Mouse (Mus musculus) ZHBTc4 (cell line): ENCODE data around the gene Mtg2.

Experiments
- DNase-seq: peaks from one replicate; pipeline ENCODE4 v3.0.0-alpha.2; 2011; ENCODE audit warnings: low read depth, low spot score

Gene Mtg2

GRCm38 (mm10) chr2:180070481-180071453 lies at the start of gene Mtg2:
Gene Mtg2, plus strand, starts transcription at chr2:180070588.
- peak; percentile 96 for DNase-seq

GRCm38 (mm10) chr2:180020919-180021318 lies 49.5 kb upstream of the Mtg2 start:
- no peak for DNase-seq

GRCm38 (mm10) chr2:180022751-180023150 lies 47.6 kb upstream of the Mtg2 start:
- no peak for DNase-seq

GRCm38 (mm10) chr2:180024401-180025098 lies 45.8 kb upstream of the Mtg2 start, which contains the start of gene Lsm14b:
Gene Lsm14b, plus strand, starts transcription at chr2:180024987.
- peak; percentile 100 for DNase-seq

GRCm38 (mm10) chr2:180025135-180025860 lies 45.1 kb upstream of the Mtg2 start:
- peak; percentile 49 for DNase-seq

GRCm38 (mm10) chr2:180025861-180026200 lies 44.6 kb upstream of the Mtg2 start:
- no peak for DNase-seq

- DNase-seq = no peak
Measured at GRCm38 (mm10) chr2:180027768-180028167, 42.6 kb upstream of the Mtg2 start.

- DNase-seq = no peak
Measured at GRCm38 (mm10) chr2:180031270-180031669, 39.1 kb upstream of the Mtg2 start.

GRCm38 (mm10) chr2:180032925-180033324 lies 37.5 kb upstream of the Mtg2 start:
- no peak for DNase-seq

GRCm38 (mm10) chr2:180033956-180034355 lies 36.4 kb upstream of the Mtg2 start:
- no peak for DNase-seq

GRCm38 (mm10) chr2:180034753-180035152 lies 35.6 kb upstream of the Mtg2 start:
- peak; percentile 55 for DNase-seq

- peak; percentile 40 for DNase-seq
Measured at GRCm38 (mm10) chr2:180040406-180040805, 30.0 kb upstream of the Mtg2 start.

- peak; percentile 67 for DNase-seq
Measured at GRCm38 (mm10) chr2:180041577-180042255, 28.7 kb upstream of the Mtg2 start.

- DNase-seq = peak; percentile 96
Measured at GRCm38 (mm10) chr2:180042256-180042857, 28.0 kb upstream of the Mtg2 start, which contains the start of the genes Psma7 and Ss18l1. Gene Psma7, minus strand, starts transcription at chr2:180042433. Gene Ss18l1, plus strand, starts transcription at chr2:180042509.

GRCm38 (mm10) chr2:180042858-180043515 lies 27.4 kb upstream of the Mtg2 start:
- DNase-seq = peak; percentile 88

GRCm38 (mm10) chr2:180045283-180045682 lies 25.1 kb upstream of the Mtg2 start:
- DNase-seq = peak; percentile 60

- no peak for DNase-seq
Measured at GRCm38 (mm10) chr2:180047580-180047979, 22.8 kb upstream of the Mtg2 start.

- DNase-seq = no peak
Measured at GRCm38 (mm10) chr2:180047980-180048635, 22.3 kb upstream of the Mtg2 start.

- DNase-seq = peak; percentile 90
Measured at GRCm38 (mm10) chr2:180050986-180051385, 19.4 kb upstream of the Mtg2 start.
